Mouse (Mus musculus): ENCODE data around the gene Ntf5.

The Ntf5 gene

DNA sequence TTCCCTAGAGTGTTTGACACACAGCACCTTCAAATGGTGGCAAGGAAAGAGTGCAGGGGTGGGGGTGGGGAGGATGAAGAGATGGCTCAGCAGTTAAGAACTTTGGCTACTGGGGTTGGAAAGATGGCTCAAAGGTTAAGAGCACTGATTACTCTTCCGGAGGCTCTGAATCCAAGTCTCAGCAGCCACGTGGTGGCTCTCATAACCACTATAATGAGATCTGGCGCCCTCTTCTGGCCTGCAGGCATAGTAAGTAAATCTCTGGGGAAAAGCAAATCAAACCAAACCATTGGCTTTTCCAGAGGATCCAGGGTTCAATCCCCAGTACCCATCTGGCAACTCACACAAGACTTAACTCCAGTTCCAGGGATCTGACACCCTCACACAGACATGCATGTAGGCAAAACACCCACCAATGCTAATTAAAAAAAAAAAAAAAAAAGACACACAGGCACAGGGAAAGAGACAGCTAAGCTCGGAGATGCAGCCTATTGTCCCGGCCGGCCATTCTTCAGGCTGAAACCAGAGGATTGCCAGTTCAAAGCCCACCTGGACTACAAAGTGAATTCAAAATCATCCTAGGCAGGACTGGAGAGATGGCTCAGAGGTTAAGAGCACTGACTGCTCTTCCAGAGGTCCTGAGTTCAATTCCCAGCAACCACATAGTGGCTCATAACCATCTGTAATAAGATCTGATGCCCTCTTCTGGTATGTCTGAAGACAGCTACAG is 9.8 kb upstream of the Ntf5 start:
- peak; percentile 65 for DNase-seq (ENCODE audit: low spot score)

DNA sequence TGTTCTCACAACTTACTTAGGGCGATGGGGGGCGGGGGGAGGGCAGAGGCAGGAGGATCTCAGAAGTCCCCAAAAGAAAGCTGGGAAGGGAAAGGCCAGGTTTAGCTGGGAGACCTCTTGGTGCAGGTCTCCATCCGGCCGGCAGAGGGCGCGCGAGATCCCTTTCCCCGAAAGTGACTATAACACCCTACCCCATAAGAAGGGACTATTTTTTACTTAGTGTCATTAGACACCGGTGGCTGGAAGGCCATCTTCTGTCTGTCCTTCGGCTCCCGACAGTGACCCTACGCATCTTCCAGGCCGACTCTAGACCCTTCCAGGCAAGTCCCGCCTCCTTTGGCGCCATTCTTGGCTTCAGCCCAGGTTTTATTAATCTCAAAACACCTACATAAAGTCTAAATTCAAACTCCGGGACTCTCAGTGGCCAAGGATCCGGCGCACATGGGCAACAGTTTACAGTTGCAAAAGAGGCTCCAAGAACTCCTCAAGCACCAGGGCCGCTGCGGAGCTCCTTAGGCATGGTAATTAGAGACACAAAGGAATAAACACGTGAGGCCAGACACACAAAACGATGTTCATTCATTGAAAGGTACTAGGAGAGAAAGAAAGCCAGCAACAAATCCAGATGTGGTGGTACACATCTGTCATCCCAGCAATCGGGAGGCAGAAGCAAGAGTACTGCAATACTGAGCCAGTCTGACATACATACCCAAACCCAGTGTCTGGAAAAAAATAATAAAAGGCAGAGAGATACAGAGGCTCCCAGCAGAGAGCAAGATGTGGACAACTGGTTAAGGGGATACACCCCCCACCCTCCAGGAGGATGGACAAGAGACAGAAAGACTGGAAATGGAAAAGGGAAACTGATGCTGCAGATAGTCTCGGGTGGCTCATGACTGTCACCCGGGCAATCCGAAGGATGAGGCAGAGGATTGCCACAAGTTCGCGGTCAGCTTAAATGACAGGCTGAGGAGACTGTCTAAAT is 8.1 kb upstream of the Ntf5 start, which contains the start of gene Kcna7:
Kcna7 (plus strand) TSS at position 563 of the 985 bp plus-strand sequence.
- peak; percentile 49 for DNase-seq (ENCODE audit: low spot score)

DNA sequence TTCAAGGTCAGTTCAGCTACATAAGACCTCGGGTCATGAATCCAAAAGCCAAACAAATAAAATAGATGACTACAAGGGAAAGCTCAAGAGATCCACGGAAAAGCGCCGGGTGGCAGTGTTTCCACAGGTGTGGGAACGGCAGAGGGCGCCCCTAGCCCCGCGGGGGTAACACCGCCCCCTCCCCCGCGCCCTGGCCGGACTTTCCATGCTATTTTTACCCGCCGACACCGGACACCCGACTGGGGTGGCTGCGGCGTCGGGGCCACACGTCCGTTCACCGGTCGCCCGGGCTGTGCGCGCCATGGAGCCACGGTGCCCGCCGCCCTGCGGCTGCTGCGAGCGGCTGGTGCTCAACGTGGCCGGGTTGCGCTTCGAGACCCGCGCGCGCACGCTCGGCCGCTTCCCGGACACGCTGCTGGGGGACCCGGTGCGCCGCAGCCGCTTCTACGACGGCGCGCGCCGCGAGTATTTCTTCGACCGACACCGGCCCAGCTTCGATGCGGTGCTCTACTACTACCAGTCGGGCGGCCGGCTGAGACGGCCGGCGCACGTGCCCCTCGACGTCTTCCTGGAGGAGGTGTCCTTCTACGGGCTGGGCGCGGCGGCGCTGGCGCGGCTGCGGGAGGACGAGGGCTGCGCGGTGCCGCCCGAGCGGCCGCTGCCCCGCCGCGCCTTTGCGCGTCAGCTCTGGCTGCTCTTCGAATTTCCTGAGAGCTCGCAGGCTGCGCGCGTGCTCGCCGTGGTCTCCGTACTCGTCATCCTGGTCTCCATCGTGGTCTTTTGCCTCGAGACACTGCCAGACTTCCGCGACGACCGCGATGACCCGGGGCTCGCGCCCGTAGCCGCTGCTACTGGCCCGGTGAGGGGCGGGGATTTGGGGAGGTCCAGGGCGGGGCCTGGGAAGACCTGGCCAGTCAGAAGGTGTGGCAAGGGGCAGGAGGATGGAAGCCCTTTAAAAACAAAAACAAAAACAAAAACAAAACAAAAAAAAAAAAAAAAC is 7.0 kb upstream of the Ntf5 start:
- DNase-seq (ENCODE audit: low spot score): no peak

DNA sequence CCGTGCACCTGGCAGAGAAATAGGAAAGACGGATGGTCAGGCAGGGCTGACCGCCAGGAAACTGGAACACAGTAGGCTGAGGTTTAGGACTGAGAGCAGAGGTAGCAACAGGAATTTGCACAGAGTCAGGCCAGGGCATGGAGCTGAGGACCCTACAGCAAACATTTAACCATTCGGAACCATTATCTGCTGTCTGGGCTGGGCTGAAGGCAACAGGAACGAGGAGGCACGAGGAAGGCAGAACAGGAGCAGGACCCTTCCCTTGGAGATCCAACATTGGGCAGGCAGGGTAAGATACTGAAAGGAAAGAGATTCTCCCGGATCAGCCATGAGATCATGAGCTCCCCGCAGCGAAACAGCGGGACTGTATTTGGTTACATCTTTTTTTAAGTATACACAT is 5.7 kb upstream of the Ntf5 start:
- no peak for DNase-seq (ENCODE audit: low spot score)

DNA sequence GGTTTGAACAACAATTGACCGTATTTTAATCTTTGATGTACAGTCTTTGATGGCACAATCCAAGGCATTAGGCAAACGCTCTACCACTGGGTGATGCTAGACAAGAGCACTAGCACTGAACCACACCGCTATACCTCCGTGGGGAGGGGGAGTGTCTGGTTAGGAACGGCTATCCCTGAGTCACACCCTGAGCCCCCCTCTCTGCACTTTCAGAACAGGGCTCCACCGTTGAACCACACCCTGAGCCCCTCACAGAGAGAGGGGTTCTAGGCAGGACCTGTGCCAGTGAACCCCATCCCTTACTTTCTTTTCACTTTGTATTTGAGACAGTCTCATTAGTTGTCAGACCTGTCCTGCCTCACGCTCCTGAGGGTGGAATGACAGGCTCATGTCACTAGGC is 5.1 kb upstream of the Ntf5 start:
- no peak for DNase-seq (ENCODE audit: low spot score)

DNA sequence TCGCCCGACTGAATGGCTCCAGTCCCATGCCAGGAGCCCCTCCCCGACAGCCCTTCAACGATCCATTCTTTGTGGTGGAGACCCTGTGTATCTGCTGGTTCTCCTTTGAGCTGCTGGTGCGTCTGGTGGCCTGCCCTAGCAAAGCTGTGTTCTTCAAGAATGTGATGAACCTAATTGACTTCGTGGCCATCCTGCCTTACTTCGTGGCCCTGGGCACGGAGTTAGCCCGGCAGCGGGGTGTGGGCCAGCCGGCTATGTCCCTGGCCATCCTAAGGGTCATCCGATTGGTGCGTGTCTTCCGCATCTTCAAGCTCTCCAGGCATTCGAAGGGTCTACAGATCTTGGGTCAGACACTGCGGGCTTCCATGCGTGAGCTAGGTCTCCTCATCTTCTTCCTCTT is 4.5 kb upstream of the Ntf5 start:
- no peak for DNase-seq (ENCODE audit: low spot score)

DNA sequence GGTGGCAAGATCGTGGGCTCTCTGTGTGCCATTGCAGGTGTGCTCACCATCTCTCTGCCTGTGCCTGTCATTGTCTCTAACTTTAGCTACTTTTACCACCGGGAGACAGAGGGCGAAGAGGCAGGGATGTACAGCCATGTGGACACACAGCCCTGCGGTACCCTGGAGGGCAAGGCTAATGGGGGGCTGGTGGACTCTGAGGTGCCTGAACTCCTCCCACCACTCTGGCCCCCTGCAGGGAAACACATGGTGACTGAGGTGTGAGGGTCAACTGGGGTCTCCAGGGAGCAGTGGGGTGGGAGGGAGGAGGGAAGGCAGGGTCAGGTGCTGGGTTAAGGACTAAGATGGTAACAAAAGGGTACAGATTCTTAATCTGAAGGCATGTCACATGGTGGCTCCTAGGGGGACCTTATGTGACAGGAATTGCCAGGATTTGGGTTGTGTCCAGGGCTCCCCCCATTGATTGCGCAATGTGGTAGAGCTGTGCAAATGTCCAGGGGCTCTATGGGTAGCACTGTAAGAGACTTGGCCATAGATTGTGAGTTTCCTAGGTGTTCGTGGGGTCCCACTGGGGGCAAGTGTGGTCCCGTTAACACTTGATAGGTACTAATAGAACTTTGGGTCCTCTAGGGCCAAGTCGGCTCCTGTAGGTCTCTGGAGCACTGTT is 3.9 kb upstream of the Ntf5 start:
- DNase-seq (ENCODE audit: low spot score): no peak

DNA sequence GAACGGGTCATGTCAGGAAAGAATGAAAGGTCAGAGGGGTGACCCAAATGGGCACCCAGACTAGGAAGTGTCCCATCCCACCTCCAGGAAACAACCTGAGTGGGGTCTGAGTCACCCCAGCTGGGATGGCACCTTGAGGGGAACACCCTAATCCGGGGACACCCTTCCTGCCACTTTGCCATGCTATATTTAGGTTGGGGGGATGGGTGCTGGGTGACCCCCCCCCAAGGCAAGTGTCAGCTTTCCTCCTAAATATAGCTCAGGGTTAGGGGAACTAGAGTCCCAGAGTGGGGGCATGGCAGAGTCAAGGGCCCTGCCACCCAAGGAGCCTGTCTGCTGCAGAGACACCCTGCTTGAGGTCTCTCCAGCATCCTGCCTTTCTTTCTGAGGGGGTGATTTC is 1.1 kb upstream of the Ntf5 start:
- DNase-seq (ENCODE audit: low spot score): no peak

DNA sequence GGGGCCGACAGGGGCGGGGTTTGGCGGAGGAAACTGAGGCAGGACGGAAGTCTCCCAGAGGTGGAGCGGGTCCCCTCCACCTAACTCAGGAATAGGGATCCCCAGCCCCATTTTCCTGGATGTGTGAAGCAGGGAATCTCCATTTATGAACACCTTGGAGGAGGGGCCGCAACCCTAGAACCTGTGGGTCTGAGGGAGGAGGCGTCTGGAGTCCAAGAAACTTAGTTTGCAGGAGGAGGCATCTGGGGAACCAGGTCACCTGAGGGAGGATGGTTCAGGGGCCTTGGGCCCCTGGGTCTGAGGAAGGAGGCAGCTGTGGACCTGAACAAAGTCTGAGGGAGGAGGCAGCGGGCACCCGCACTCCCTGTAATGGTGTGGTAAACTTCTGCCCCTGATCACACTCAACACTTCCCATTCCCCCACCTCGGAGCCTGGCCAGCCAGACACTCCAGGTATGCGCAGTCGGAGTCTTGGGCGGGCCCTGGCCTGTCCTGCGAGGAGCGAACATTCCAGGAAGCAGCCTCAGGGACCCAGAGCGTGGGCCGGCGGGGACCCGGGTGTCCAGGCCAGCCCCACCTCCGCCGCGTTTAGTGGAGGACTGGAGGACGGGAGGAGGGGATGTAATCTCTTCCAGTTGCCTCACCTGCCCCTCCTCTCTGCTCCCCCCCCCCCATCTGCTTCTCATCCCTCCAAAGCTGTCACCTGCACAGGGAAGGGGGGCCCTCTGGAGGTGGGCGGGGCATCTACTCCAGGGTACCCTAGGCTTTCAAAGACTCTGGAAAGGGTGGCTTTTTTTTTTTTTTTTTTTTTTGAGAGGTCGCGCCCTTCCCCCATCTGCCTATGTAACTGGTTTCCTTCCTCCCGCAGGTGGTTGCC is 607 bp downstream of the Ntf5 start:
- DNase-seq (ENCODE audit: low spot score): no peak

DNA sequence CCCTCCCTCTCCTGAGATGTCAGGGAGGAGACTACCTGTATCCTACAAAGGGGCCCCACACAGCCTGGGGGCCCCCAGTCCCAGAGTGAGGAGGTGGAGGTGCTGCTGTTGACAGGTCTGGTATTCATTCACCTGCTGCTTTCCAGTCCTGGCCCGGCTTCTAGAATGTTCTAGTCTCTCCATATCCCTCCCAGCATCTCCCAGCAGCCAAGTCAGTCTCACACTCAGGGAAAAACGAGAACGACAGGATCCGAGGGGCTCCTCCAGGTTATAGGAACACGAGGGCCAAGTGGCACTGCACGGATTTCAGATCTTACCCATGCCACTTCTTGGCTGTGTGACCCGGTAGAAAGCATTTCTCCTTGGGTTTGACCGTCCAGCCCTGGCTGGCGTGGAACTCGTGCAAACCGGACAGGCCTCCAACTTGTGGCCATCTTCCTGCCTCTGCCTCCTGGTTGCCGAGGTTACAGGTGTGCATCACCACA is 1.3 kb downstream of the Ntf5 start:
- no peak for DNase-seq (ENCODE audit: low spot score)

DNA sequence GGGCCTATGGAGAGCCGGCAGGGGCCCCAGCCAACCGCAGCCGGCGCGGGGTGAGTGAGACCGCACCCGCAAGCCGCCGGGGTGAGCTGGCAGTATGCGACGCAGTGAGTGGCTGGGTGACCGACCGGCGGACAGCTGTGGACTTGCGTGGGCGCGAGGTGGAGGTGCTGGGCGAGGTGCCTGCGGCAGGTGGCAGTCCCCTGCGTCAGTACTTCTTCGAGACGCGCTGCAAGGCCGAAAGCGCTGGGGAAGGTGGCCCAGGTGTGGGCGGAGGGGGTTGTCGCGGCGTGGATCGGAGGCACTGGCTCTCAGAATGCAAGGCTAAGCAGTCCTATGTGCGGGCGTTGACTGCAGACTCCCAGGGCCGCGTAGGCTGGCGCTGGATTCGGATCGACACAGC is 2.1 kb downstream of the Ntf5 start:
- DNase-seq (ENCODE audit: low spot score): no peak

DNA sequence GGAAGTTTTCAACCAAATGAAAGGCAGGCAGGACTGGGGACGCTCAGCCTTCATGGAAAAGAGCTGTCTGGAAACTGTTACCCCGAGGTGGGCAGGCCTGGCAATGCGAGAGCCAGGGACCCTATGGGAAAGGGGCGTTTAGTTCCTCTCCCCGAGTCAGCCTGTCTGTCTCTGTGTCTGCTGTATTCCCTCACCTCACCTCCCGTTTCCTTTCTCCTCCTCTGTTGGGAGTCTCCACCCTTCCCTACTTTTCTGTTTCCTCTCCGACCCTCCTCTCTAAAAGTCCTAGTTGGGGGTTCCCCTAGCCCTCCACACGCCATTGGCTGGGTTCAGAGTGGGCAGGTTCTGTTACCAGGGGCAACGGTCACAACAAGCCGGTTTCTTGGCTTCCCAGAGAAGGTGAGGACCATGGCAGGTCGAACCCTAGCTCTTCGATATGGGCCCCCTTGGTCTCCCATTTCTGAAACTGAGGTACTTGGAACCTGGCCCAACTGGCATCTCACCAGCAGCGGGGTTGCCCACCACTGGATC is 4.5 kb downstream of the Ntf5 start:
- no peak for DNase-seq (ENCODE audit: low spot score)

DNA sequence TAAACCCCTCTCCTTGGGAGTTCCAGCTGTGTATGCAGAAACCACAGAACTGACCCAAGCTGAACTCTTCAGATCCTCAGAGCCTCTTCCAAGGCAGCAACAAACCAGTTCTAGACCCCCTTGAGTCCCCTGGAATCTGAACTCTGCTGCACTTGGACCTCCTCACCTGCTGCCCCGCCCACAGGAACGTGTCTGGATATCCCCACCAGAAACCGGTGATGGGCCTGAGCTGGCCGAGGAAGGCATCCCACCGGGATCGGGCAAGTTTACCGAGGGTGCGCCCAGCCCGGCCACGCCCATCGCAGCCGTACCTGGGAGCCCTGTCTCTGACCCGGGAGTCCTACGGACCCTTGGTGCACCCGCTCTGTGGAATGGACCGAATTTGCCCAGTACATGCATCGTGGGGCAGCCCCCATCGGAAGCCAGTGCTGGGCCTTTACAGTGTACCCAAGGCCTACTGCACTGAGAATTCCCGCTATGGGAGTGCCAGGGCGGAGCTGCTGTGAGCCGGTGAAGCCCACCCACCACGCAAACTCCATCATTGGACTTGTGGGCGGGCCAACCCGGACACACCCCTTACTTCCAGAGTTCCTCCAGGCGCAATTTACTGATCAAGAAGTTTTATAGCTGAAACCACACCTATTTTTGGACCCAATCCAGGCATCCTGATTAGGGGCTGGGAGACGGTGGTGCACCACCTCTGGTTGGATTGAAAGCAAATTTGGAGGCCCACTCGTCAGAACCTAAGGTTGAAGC is 6.5 kb downstream of the Ntf5 start:
- no peak for DNase-seq (ENCODE audit: low spot score)

DNA sequence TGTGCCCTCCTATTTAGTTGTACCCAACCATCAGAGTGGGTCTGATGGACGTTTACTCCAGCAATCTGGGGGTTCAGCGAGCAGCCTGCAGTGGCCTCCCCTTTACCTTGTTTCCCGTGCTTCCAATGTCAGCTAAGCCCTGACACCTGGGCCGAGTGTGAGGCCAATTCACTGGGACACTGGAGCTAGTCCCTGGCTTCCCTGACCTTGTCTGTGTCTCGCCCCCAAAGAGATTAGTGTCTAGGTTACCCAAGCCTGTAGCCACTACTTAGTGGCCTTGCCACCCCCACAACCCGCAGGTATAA is 7.1 kb downstream of the Ntf5 start, which contains the start of gene Lhb:
Lhb (plus strand) TSS at position 206 of the 305 bp plus-strand sequence.
- DNase-seq (ENCODE audit: low spot score): no peak

DNA sequence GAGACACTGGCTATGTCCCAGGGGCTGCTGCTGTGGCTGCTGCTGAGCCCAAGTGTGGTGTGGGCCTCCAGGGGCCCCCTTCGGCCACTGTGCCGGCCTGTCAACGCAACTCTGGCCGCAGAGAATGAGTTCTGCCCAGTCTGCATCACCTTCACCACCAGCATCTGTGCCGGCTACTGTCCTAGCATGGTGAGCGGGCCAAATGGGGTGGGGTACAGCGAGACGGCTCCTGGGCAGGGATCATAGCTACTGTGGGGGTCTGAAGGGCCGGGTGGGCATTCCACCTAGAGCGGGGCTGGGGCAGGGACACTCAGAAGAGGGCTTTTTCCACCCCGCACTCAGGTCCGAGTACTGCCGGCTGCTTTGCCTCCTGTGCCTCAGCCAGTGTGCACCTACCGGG is 7.7 kb downstream of the Ntf5 start:
- DNase-seq (ENCODE audit: low spot score): no peak

DNA sequence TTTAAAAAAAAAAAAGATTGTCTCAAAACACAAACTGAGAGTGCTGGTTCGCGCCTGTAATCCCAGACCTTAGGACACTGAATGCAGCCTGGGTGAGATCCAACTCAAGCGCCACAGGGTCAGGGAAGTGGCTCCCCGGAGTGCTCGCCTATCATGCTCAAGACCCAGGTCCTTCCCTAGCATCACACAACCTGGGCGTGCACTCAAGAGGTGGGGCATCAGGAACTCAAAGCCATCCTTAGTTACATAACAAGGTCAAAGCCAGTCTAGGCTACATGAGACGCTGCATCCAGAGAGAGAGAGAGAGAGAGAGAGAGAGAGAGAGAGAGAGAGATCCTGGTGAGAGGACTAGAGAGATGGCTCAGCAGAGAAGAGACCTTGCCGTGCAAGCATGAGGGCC is 13.1 kb downstream of the Ntf5 start:
- DNase-seq (ENCODE audit: low spot score): no peak

DNA sequence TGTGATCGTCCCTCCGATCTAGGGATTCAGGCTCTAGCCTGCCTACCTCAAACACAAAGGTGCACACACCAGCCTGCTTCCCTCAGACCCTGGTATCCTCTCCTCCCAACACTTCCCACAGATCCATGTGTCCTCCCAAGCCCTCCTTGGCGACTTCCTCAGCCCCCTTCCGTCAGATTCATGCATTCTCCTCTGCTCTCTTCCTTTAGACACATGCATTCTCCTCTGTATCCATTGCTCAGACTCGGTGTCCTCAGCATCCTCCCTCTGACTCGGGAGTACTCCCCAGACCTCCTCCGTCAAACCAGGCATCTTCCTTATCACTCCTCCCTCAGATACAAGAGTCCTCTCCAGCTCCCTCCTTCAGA is 20.3 kb downstream of the Ntf5 start:
- no peak for DNase-seq (ENCODE audit: low spot score)

DNA sequence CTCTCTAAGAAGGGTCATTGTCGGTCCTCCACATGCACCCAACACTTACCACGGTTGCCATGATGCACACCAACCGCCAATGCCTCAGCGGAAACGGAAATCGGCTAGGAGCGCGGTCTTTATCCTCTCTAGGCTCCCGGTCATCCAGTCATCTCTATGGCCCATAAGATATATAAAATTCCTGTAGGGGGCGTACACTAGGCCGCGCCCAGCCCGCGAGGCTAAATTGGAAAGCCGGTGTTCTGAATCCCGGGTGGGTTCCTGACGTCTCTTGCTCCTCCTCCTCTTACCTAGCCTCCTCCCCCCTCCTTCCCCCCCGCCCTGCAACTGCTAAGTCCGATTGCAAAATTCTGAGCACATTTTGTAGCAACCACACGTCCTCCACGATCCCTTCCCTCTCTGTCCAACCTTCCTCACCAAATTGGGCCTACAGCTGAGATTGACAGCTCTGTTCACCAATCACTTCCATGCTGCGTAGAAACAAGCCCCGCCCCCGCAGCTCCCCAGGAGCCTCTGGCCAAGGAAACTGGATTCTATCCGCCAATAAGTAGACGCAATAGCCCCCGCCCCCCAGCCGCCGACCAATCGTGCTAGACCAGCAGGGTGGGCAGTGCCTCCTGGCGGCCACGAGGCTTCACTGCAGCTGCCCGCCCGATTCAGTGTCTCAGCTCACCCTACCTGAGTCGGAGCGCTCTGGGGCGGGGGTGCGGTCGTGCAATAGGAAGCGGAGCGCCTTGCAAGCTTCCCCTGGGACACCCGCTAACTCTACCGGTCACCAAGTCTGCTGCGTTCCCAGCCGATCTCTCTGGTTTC is 20.9 kb downstream of the Ntf5 start, which contains the start of gene Gys1:
Gys1 (plus strand) TSS at position 642 of the 813 bp plus-strand sequence.
- peak; percentile 99 for DNase-seq (ENCODE audit: low spot score)
